Mouse (Mus musculus): ENCODE measurements around the gene Btf3. TPM values are rescaled to one million over a fixed set of nuclear protein-coding genes. Genes with fewer than 3 reads are reported as not detected.

Gene Btf3
- polyA plus RNA-seq, 1 experiment from 2014 or later = 811 TPM

DNA sequence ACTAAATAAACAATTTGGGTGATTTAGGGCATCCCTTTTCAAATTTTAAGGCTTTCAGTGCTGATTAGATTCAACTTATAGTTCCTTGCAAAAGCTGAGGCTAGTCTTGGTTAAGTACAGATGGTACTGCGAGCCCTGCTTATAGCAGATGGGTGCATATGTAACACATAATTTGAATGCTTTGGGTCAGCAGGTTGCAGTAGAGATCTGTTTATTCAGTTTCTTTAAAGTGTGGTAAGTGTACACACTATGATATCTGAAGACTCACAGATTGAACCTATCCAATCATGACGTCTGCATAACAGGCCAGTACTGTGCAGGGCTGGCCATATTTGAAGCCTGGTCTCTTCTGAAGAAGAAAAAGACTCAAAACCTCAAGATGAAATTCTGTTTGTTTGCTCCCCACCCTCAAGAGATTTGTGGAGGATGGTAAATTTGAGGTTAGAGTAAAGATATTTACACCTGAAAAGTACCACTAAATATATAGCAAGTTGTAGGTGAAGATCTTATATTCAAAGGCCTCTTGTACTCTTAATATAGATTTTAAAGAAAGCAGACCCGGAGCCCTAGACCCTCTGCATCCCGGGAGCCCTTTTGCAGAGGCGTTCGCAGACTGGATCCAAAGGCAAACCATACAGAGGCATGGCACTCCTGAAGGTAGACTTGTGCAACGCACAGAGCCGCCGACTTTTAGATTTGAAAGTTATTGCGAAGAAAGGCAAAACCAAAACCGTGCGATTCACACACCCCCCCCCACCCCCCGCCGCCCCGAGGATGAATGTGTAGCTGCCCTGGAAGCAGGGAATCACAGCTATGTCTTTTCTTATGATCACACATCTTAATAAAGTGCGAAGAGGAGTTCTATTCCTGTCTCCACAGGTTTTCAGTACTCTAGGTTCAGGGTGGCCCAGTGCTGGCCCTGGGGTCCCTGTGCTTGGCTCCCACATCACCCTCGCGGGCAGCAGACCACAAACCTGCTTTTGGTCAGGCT is 40.9 kb upstream of the Btf3 start:
- Histone ChIP-seq H3K4me2 (replicated peaks; ENCODE audit: low read depth, low read length) (peak overlapping the region; percentile 29), H3K27ac (ENCODE audit: low read depth, low read length) (peak overlapping the region; percentile 73; the same call in 1 of the 2 replicates), H3K4me3 (ENCODE audit: low read length) (peak overlapping the region; percentile 34), H3K36me3 (ENCODE audit: control insufficient read depth, insufficient read depth, low read length) (no peaks in the 10 kb centered on the region), H3K9me3 (ENCODE audit: control insufficient read depth, low read length) (no peaks in the 10 kb centered on the region), H3K27me3 (ENCODE audit: control insufficient read depth, insufficient read depth, low read length) (peaks cover 48% of the 10 kb centered on the region), H3K9ac (ENCODE audit: low read depth, low read length) (peak overlapping the region; percentile 63), H3K4me1 (ENCODE audit: control insufficient read depth, insufficient read depth, low read length) (0 out of 2 replicates have a peak, but pooled peaks cover 4% of the 10 kb centered on the region)
- ATAC-seq (ENCODE audit: low FRiP score, low TSS enrichment) = no peak
- 7% methylated on average over 18 of the region's 18 CpGs for WGBS

DNA sequence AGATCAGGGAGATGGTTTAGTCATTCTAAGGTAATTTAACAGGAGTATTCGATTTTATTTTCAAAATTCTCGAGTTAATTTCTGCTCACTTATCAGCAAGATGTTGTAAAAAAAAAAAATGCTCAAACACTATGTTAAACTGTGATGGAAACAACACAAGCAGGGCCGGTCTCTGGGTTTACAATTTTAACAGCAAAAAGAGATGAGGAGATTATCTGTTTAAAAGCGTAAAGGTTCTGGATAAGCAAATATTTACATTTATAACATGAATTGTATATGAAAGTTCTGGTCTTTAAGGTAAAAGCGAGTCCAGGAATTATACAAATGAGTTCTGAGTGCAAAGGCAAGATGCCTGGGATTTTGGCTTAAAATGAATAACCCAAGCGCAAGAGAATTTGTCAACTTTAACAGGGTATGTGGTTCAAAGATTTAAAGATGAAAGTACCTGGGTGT is 40.2 kb upstream of the Btf3 start:
- Histone ChIP-seq H3K4me1 (ENCODE audit: control insufficient read depth, insufficient read depth, low read length) (0 out of 2 replicates have a peak, but pooled peaks cover 4% of the 10 kb centered on the region), H3K27me3 (ENCODE audit: control insufficient read depth, insufficient read depth, low read length) (peaks cover 51% of the 10 kb centered on the region), H3K9ac (ENCODE audit: low read depth, low read length) (peak overlapping the region; percentile 63; the same call in 1 of the 2 replicates), H3K4me3 (ENCODE audit: low read length) (peak overlapping the region; percentile 34), H3K27ac (ENCODE audit: low read depth, low read length) (0 out of 2 replicates have a peak overlapping the region, but pooled peaks have one; percentile 19), H3K36me3 (ENCODE audit: control insufficient read depth, insufficient read depth, low read length) (no peaks in the 10 kb centered on the region), H3K4me2 (replicated peaks; ENCODE audit: low read depth, low read length) (peak overlapping the region; percentile 29), H3K9me3 (ENCODE audit: control insufficient read depth, low read length) (no peaks in the 10 kb centered on the region)
- ATAC-seq (ENCODE audit: low FRiP score, low TSS enrichment) = no peak
- 14% methylated on average over 6 of the region's 6 CpGs for WGBS

- H3K9ac ChIP-seq (ENCODE audit: low read depth, low read length) = peak overlapping the region; percentile 72
- peak overlapping the region; percentile 57 for H3K4me2 ChIP-seq (replicated peaks; ENCODE audit: low read depth, low read length)
Measured at GRCm38 (mm10) chr13:98356176-98356972, 39.6 kb upstream of the Btf3 start.

GRCm38 (mm10) chr13:98355559-98356111 is 38.8 kb upstream of the Btf3 start:
- Histone ChIP-seq H3K4me1 (ENCODE audit: control insufficient read depth, insufficient read depth, low read length) (0 out of 2 replicates have a peak, but pooled peaks cover 4% of the 10 kb centered on the region), H3K4me2 (replicated peaks; ENCODE audit: low read depth, low read length) (peak overlapping the region; percentile 57), H3K9ac (ENCODE audit: low read depth, low read length) (peak overlapping the region; percentile 72), H3K4me3 (ENCODE audit: low read length) (peak overlapping the region; percentile 49), H3K36me3 (ENCODE audit: control insufficient read depth, insufficient read depth, low read length) (no peaks in the 10 kb centered on the region), H3K27ac (ENCODE audit: low read depth, low read length) (peak overlapping the region; percentile 82), H3K27me3 (ENCODE audit: control insufficient read depth, insufficient read depth, low read length) (peaks cover 57% of the 10 kb centered on the region), H3K9me3 (ENCODE audit: control insufficient read depth, low read length) (no peaks in the 10 kb centered on the region)
- ATAC-seq (ENCODE audit: low FRiP score, low TSS enrichment) = no peak
- 0% methylated on average over 65 of the region's 81 CpGs for WGBS

More at GRCm38 (mm10) chr13:98356176-98356972, 39.6 kb upstream of the Btf3 start:
- Histone ChIP-seq H3K4me1 (ENCODE audit: control insufficient read depth, insufficient read depth, low read length) (0 out of 2 replicates have a peak, but pooled peaks cover 4% of the 10 kb centered on the region), H3K27me3 (ENCODE audit: control insufficient read depth, insufficient read depth, low read length) (peaks cover 57% of the 10 kb centered on the region), H3K4me3 (ENCODE audit: low read length) (peak overlapping the region; percentile 49), H3K27ac (ENCODE audit: low read depth, low read length) (peak overlapping the region; percentile 82; the same call in 1 of the 2 replicates), H3K9me3 (ENCODE audit: control insufficient read depth, low read length) (no peaks in the 10 kb centered on the region), H3K36me3 (ENCODE audit: control insufficient read depth, insufficient read depth, low read length) (no peaks in the 10 kb centered on the region)
- WGBS = 8% methylated on average over 9 of the region's 9 CpGs
- no peak for ATAC-seq (ENCODE audit: low FRiP score, low TSS enrichment)

DNA sequence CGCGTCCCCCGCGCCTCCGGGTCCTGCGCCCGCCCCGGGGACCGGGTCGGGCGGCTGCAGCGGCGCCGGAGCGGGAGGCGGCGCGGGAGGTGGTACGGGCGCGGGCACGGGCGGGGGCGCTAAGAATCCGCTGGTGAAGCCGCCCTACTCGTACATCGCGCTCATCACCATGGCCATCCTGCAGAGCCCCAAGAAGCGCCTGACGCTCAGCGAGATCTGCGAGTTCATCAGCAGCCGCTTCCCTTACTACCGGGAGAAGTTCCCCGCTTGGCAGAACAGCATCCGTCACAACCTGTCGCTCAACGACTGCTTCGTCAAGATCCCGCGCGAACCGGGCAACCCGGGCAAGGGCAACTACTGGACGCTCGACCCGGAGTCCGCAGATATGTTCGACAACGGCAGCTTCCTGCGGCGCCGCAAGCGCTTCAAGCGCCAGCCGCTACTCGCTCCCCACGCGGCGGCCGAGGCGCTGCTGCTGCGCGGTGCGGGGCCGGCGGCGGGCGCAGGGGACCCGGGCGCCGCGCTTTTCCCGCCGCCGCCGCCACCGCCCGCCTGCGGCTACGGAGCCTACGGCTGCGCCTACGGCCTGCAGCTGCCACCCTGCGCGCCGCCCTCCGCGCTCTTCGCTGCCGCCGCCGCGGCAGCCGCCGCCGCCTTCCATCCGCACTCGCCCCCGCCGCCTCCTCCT is 38.2 kb upstream of the Btf3 start:
- Histone ChIP-seq H3K4me2 (replicated peaks; ENCODE audit: low read depth, low read length) (peak overlapping the region; percentile 57), H3K4me3 (ENCODE audit: low read length) (peak overlapping the region; percentile 49), H3K9ac (ENCODE audit: low read depth, low read length) (peak overlapping the region; percentile 72), H3K4me1 (ENCODE audit: control insufficient read depth, insufficient read depth, low read length) (0 out of 2 replicates have a peak, but pooled peaks cover 4% of the 10 kb centered on the region), H3K36me3 (ENCODE audit: control insufficient read depth, insufficient read depth, low read length) (no peaks in the 10 kb centered on the region), H3K9me3 (ENCODE audit: control insufficient read depth, low read length) (no peaks in the 10 kb centered on the region), H3K27me3 (ENCODE audit: control insufficient read depth, insufficient read depth, low read length) (peaks cover 58% of the 10 kb centered on the region), H3K27ac (ENCODE audit: low read depth, low read length) (peak overlapping the region; percentile 82)
- peak; percentile 36 for ATAC-seq (ENCODE audit: low FRiP score, low TSS enrichment)
- under 1% methylated on average over 79 of the region's 102 CpGs for WGBS

DNA sequence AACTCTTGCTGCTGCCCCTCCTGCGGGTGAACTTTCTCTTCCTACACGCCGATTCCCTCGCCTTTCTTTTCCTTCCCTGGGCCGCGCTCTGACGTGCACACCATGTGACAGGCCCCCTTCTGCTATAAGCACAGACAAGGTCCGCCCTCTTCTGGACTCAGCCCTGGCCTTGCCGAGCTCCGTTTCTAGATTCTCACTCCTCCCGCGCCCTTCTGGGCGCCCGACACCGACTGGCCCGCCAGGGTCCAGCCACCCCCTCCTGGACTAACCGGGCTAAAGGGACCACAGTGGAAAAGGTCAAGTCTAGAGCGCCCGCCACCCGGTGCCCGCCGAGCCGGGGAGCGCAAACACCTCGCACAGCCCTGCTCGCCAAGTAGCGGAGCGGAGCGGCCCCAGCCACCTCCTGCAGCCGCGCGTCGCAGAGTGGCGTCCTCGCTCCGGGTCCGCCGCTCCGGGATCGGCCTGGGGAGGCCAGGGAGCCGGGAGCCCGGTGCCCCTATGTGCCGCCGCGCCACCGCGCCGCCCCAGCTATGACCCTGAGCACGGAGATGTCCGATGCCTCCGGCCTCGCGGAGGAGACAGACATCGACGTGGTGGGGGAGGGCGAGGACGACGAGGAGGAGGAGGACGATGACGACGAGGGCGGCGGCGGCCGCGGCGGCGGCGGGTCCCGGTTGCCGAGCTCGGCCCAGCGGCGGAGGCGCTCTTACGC is 37.4 kb upstream of the Btf3 start, which contains the start of gene Foxd1:
Gene Foxd1, plus strand, starts transcription at position 153 of the 712 bp plus-strand sequence.
- Histone ChIP-seq H3K27me3 (ENCODE audit: control insufficient read depth, insufficient read depth, low read length) (peaks cover 62% of the 10 kb centered on the region), H3K4me3 (ENCODE audit: low read length) (peak within 1 kb of the TSS; percentile 49), H3K9me3 (ENCODE audit: control insufficient read depth, low read length) (no peaks in the 10 kb centered on the region), H3K4me2 (replicated peaks; ENCODE audit: low read depth, low read length) (peak within 1 kb of the TSS; percentile 57), H3K36me3 (ENCODE audit: control insufficient read depth, insufficient read depth, low read length) (no peaks in the 10 kb centered on the region), H3K9ac (ENCODE audit: low read depth, low read length) (peak within 1 kb of the TSS; percentile 72), H3K27ac (ENCODE audit: low read depth, low read length) (peak within 1 kb of the TSS; percentile 82), H3K4me1 (ENCODE audit: control insufficient read depth, insufficient read depth, low read length) (0 out of 2 replicates have a peak, but pooled peaks cover 4% of the 10 kb centered on the region)
- ATAC-seq (ENCODE audit: low FRiP score, low TSS enrichment) = peak; percentile 92
- 2% methylated on average over 60 of the region's 76 CpGs for WGBS

- Histone ChIP-seq H3K36me3 (ENCODE audit: control insufficient read depth, insufficient read depth, low read length) (no peaks in the 10 kb centered on the region), H3K4me1 (ENCODE audit: control insufficient read depth, insufficient read depth, low read length) (0 out of 2 replicates have a peak, but pooled peaks cover 4% of the 10 kb centered on the region), H3K9me3 (ENCODE audit: control insufficient read depth, low read length) (no peaks in the 10 kb centered on the region), H3K27ac (ENCODE audit: low read depth, low read length) (no peak overlapping the region), H3K4me2 (replicated peaks; ENCODE audit: low read depth, low read length) (peak overlapping the region; percentile 57), H3K4me3 (ENCODE audit: low read length) (peak overlapping the region; percentile 49), H3K9ac (ENCODE audit: low read depth, low read length) (peak overlapping the region; percentile 25; the same call in 1 of the 2 replicates), H3K27me3 (ENCODE audit: control insufficient read depth, insufficient read depth, low read length) (peaks cover 60% of the 10 kb centered on the region)
- WGBS = 1% methylated on average over 13 of the region's 13 CpGs
- peak; percentile 29 for ATAC-seq (ENCODE audit: low FRiP score, low TSS enrichment)
Measured at GRCm38 (mm10) chr13:98353709-98354089, 36.9 kb upstream of the Btf3 start.

All from kidney, embryonic 14.5 days (tissue).